Mouse (Mus musculus) cerebellum, adult 2 months (tissue): ENCODE measurements around the gene Armcx3.

Experiments
- CTCF ChIP-seq: fragments of 200-500 bp; IDR thresholded peaks from 2 replicates; pipeline ENCODE4 v1.5.1; 2011; ENCODE audit warnings: low read depth, mild to moderate bottlenecking, control low read depth, low read length, moderate library complexity, borderline replicate concordance; ENCODE audit not compliant: insufficient read depth
- POLR2A ChIP-seq: fragments of 200-500 bp; IDR thresholded peaks from 2 replicates; pipeline ENCODE4 v1.6.1; 2011; ENCODE audit warnings: low read length, control low read depth, borderline replicate concordance; ENCODE audit not compliant: insufficient read depth

- TF ChIP-seq CTCF (no peak), POLR2A (peak; percentile 27; the same call in 1 of the 2 replicates)
Measured at GRCm38 (mm10) chrX:134756434-134757292, at the start of gene Armcx3.
